Mouse (Mus musculus) MEL (cell line): ENCODE measurements at regions not wholly inside any gene's neighbourhood (a gene's known extent, or its start where the extent isn't known, plus 50 kb on each side); places are given as distances from the start of the nearest gene placed in this dataset.
A peak's percentile ranks its signal among the peaks of the same experiment; 100 is the strongest.

Experiments
- DNase-seq: peaks from one replicate; pipeline ENCODE4 v3.0.0; 2011; ENCODE audit warnings: low read depth, low spot score
- H3K27ac ChIP-seq: 2 replicates; pipeline ENCODE4 v1.5.1; 2012; ENCODE audit warnings: low read depth, mild to moderate bottlenecking, control low read depth, low read length, moderate library complexity; ENCODE audit not compliant: control insufficient read depth
- H3K27me3 ChIP-seq, 2 experiments: fragments of 150-350 bp in 1 of 2; sonication (generic) in 1 of 2; 2 replicates each; pipeline ENCODE4 v1.6.1; 2012; ENCODE audit warnings: low read length in 2 of 2, mild to moderate bottlenecking in 2 of 2, improper control_type of control experiment in 1 of 2, moderate library complexity in 1 of 2; ENCODE audit not compliant: insufficient read depth in 2 of 2, control insufficient read depth in 1 of 2
- H3K36me3 ChIP-seq, 2 experiments: 2 replicates each; pipeline ENCODE4 v1.6.1; 2012 to 2014; ENCODE audit warnings: low read length in 2 of 2, improper control_type of control experiment in 1 of 2, inconsistent platforms in 1 of 2, mild to moderate bottlenecking in 1 of 2; ENCODE audit not compliant: insufficient read depth in 2 of 2, control insufficient read depth in 1 of 2
- H3K4me1 ChIP-seq, 2 experiments: fragments of 150-350 bp in 1 of 2; sonication (generic) in 1 of 2; 2 replicates each; pipeline ENCODE4 v1.6.1; 2012; ENCODE audit warnings: low read length in 2 of 2, improper control_type of control experiment in 1 of 2, mild to moderate bottlenecking in 1 of 2; ENCODE audit not compliant: insufficient read depth in 2 of 2, control insufficient read depth in 1 of 2
- H3K4me3 ChIP-seq, 2 experiments: fragments of 150-350 bp in 1 of 2; sonication (generic) in 1 of 2; 2 replicates each; pipeline ENCODE4 v1.5.1; 2012; ENCODE audit warnings: low read depth in 2 of 2, low read length in 2 of 2, mild to moderate bottlenecking in 2 of 2, moderate library complexity in 2 of 2, control low read depth in 1 of 2, improper control_type of control experiment in 1 of 2; ENCODE audit not compliant: control insufficient read depth in 1 of 2, insufficient read depth in 1 of 2
- H3K79me2 ChIP-seq: 2 replicates; pipeline ENCODE4 v1.6.1; 2012; ENCODE audit warnings: mild to moderate bottlenecking, low read length, moderate library complexity; ENCODE audit not compliant: control insufficient read depth, poor library complexity, insufficient read depth
- H3K9ac ChIP-seq: 2 replicates; pipeline ENCODE4 v1.6.1; 2012; ENCODE audit warnings: low read depth, mild to moderate bottlenecking, control low read depth, low read length, moderate library complexity; ENCODE audit not compliant: control insufficient read depth, poor library complexity, severe bottlenecking
- H3K9me3 ChIP-seq: fragments of 150-350 bp; sonication (generic); replicated peaks from 2 replicates; pipeline ENCODE4 v1.6.1; 2012; ENCODE audit warnings: mild to moderate bottlenecking, low read length, improper control_type of control experiment, moderate library complexity; ENCODE audit not compliant: insufficient read depth
- CHD1 ChIP-seq: IDR thresholded peaks from 2 replicates; pipeline ENCODE4 v1.6.1; 2012; ENCODE audit warnings: low read depth, mild to moderate bottlenecking, inconsistent platforms, low read length, improper control_type of control experiment
- EP300 ChIP-seq, 2 experiments: IDR thresholded peaks; 2 replicates each; pipeline ENCODE4 v1.6.1; 2011; ENCODE audit warnings: improper control_type of control experiment in 2 of 2, low read length in 2 of 2, low read depth in 1 of 2, mild to moderate bottlenecking in 1 of 2
- ETS1 ChIP-seq: IDR thresholded peaks from 2 replicates; pipeline ENCODE4 v1.6.1; 2012; ENCODE audit warnings: low read depth, mild to moderate bottlenecking, inconsistent platforms, low read length, improper control_type of control experiment, moderate library complexity
- JUND ChIP-seq: IDR thresholded peaks from 2 replicates; pipeline ENCODE4 v1.6.1; 2011; ENCODE audit warnings: low read depth, mild to moderate bottlenecking, improper control_type of control experiment, low read length
- MAX ChIP-seq: IDR thresholded peaks from 2 replicates; pipeline ENCODE4 v1.6.1; 2011; ENCODE audit warnings: low read length, improper control_type of control experiment
- MAZ ChIP-seq: IDR thresholded peaks from 2 replicates; pipeline ENCODE4 v1.6.1; 2012; ENCODE audit warnings: low read depth, mild to moderate bottlenecking, inconsistent platforms, low read length, improper control_type of control experiment
- MEF2A ChIP-seq: IDR thresholded peaks from 2 replicates; pipeline ENCODE4 v1.6.1; 2014; ENCODE audit warnings: low read depth, mild to moderate bottlenecking, inconsistent platforms, low read length, improper control_type of control experiment; ENCODE audit not compliant: poor library complexity, insufficient replicate concordance, severe bottlenecking; ENCODE audit errors: extremely low read depth
- MXI1 ChIP-seq: IDR thresholded peaks from 2 replicates; pipeline ENCODE4 v1.6.1; 2011; ENCODE audit warnings: mild to moderate bottlenecking, low read depth, low read length, improper control_type of control experiment
- MYC ChIP-seq: IDR thresholded peaks from 2 replicates; pipeline ENCODE4 v1.6.1; 2011; ENCODE audit warnings: low read depth, mild to moderate bottlenecking, low read length, improper control_type of control experiment, moderate library complexity
- NELFE ChIP-seq: IDR thresholded peaks from 2 replicates; pipeline ENCODE4 v1.6.1; 2011; ENCODE audit warnings: low read depth, low read length, improper control_type of control experiment
- POLR2A ChIP-seq, 2 experiments: IDR thresholded peaks; 2 replicates each; pipeline ENCODE4 v1.6.1; 2011 to 2012; ENCODE audit warnings: low read length in 2 of 2, mild to moderate bottlenecking in 2 of 2, control low read depth in 1 of 2, improper control_type of control experiment in 1 of 2, low read depth in 1 of 2, moderate library complexity in 1 of 2; ENCODE audit not compliant: control insufficient read depth in 1 of 2, insufficient read depth in 1 of 2, poor library complexity in 1 of 2
- RAD21 ChIP-seq: IDR thresholded peaks from 2 replicates; pipeline ENCODE4 v1.6.1; 2011; ENCODE audit warnings: mild to moderate bottlenecking, low read depth, low read length, improper control_type of control experiment
- RCOR1 ChIP-seq: IDR thresholded peaks from 2 replicates; pipeline ENCODE4 v1.6.1; 2012; ENCODE audit warnings: low read depth, mild to moderate bottlenecking, inconsistent platforms, low read length, improper control_type of control experiment
- USF1 ChIP-seq: IDR thresholded peaks from 2 replicates; pipeline ENCODE4 v1.6.1; 2014; ENCODE audit warnings: low read depth, mild to moderate bottlenecking, inconsistent platforms, low read length, improper control_type of control experiment, moderate library complexity
- ZKSCAN1 ChIP-seq: IDR thresholded peaks from 2 replicates; pipeline ENCODE4 v1.6.1; 2012; ENCODE audit warnings: low read depth, mild to moderate bottlenecking, inconsistent platforms, low read length, improper control_type of control experiment, moderate library complexity
- ZMIZ1 ChIP-seq: IDR thresholded peaks from 2 replicates; pipeline ENCODE4 v1.6.1; 2012; ENCODE audit warnings: low read depth, mild to moderate bottlenecking, inconsistent platforms, low read length, improper control_type of control experiment, moderate library complexity

GRCm38 (mm10) chr4:10767676-10768075 lies 106.6 kb upstream of the 2610301B20Rik start (continued):
- no peak for TF ChIP-seq MAX

- Histone ChIP-seq H3K36me3 (no peaks in the 10 kb centered on the region), H3K9me3 (no peaks in the 10 kb centered on the region), H3K4me3 (no peak overlapping the region), H3K27me3 (no peaks in the 10 kb centered on the region), H3K27ac (no peak overlapping the region), H3K4me1 (no peaks in the 10 kb centered on the region), H3K79me2 (no peaks in the 10 kb centered on the region)
- no peak for TF ChIP-seq MYC
- TF ChIP-seq RAD21, result no peak
- TF ChIP-seq CHD1, result no peak
- no peak for TF ChIP-seq NELFE
- no peak for TF ChIP-seq ZKSCAN1
- TF ChIP-seq MEF2A, result no peak
- no peak for TF ChIP-seq EP300 (IDR thresholded peaks at IDR 0.05; ENCODE audit: low read depth in 1 of 2, low read length in 2 of 2)
- TF ChIP-seq POLR2A (IDR thresholded peaks at IDR 0.05; ENCODE audit: control insufficient read depth in 1 of 2, insufficient read depth in 1 of 2, low read depth in 1 of 2, low read length in 2 of 2, poor library complexity in 1 of 2), result no peak
- TF ChIP-seq MXI1, result no peak
- TF ChIP-seq ETS1, result no peak
- no peak for TF ChIP-seq MAZ
- no peak for TF ChIP-seq USF1
- no peak for TF ChIP-seq ZMIZ1
- no peak for TF ChIP-seq JUND
- TF ChIP-seq, all 39 proteins: peak for 0
- no peak overlapping the region for H3K9ac ChIP-seq
- peak; percentile 3 for DNase-seq
These were observed 104.2 kb upstream of the 2610301B20Rik start for GRCm38 (mm10) chr4:10770026-10770643.

- TF ChIP-seq ETS1 (no peak), RCOR1 (no peak)
These were observed 99.6 kb upstream of the 2610301B20Rik start for GRCm38 (mm10) chr4:10774557-10775215.

More at GRCm38 (mm10) chr4:10774557-10775215, 99.6 kb upstream of the 2610301B20Rik start:
- Histone ChIP-seq H3K36me3 (no peaks in the 10 kb centered on the region), H3K4me1 (no peaks in the 10 kb centered on the region), H3K9me3 (no peaks in the 10 kb centered on the region), H3K9ac (no peak overlapping the region), H3K27me3 (no peaks in the 10 kb centered on the region), H3K4me3 (no peak overlapping the region), H3K27ac (no peak overlapping the region), H3K79me2 (no peaks in the 10 kb centered on the region)
- no peak for DNase-seq
